Mouse (Mus musculus) ES-E14 (cell line): ENCODE measurements around the gene Olfr877. TPM values are rescaled to one million over a fixed set of nuclear protein-coding genes. Genes with fewer than 3 reads are reported as not detected.

Source experiments
- DNase-seq: peaks from one replicate; pipeline ENCODE4 v3.0.0-alpha.2; 2013; ENCODE audit warnings: low read depth, low spot score
- H3K27ac ChIP-seq: 2 replicates; pipeline ENCODE4 v1.5.1; 2012; ENCODE audit warnings: low read depth, mild to moderate bottlenecking, low read length, moderate library complexity, mixed read lengths; ENCODE audit not compliant: poor library complexity, insufficient read depth, severe bottlenecking
- H3K36me3 ChIP-seq: 2 replicates; pipeline ENCODE4 v1.6.1; 2012; ENCODE audit warnings: mild to moderate bottlenecking, low read length, moderate library complexity, mixed read lengths; ENCODE audit not compliant: control insufficient read depth, poor library complexity, insufficient read depth, severe bottlenecking
- H3K4me1 ChIP-seq, 2 experiments: fragments of 150-350 bp in 1 of 2; sonication (generic) in 1 of 2; 2 replicates each; pipeline ENCODE4 v1.6.1; 2012; ENCODE audit warnings: low read length in 2 of 2, mild to moderate bottlenecking in 1 of 2, mixed read lengths in 1 of 2; ENCODE audit not compliant: control insufficient read depth in 2 of 2, insufficient read depth in 2 of 2, poor library complexity in 1 of 2
- H3K4me3 ChIP-seq, 2 experiments: fragments of 150-350 bp in 1 of 2; sonication (generic) in 1 of 2; 2 replicates each; pipeline ENCODE4 v1.5.1; 2012; ENCODE audit warnings: low read length in 2 of 2, low read depth in 1 of 2, mild to moderate bottlenecking in 1 of 2, mixed read lengths in 1 of 2; ENCODE audit not compliant: insufficient read depth in 1 of 2, poor library complexity in 1 of 2, severe bottlenecking in 1 of 2
- H3K9ac ChIP-seq: 2 replicates; pipeline ENCODE4 v1.6.1; 2012; ENCODE audit warnings: low read depth, mild to moderate bottlenecking, low read length, mixed read lengths; ENCODE audit not compliant: poor library complexity, insufficient read depth, severe bottlenecking
- H3K9me3 ChIP-seq: fragments of 150-350 bp; sonication (generic); 2 replicates; pipeline ENCODE4 v1.6.1; 2012; ENCODE audit warnings: low read depth, mild to moderate bottlenecking, low read length; ENCODE audit not compliant: control insufficient read depth, insufficient read depth
- CHD2 ChIP-seq: IDR thresholded peaks from 2 replicates; pipeline ENCODE4 v1.6.1; 2014; ENCODE audit warnings: mild to moderate bottlenecking, low read depth, low read length, inconsistent platforms
- HCFC1 ChIP-seq: IDR thresholded peaks from 2 replicates; pipeline ENCODE4 v1.6.1; 2012; ENCODE audit warnings: low read length, inconsistent platforms, borderline replicate concordance; ENCODE audit not compliant: insufficient read depth
- MAFK ChIP-seq: IDR thresholded peaks from 2 replicates; pipeline ENCODE4 v1.6.1; 2014; ENCODE audit warnings: mild to moderate bottlenecking, low read depth, low read length, inconsistent platforms; ENCODE audit not compliant: insufficient read depth
- ZC3H11A ChIP-seq: IDR thresholded peaks from 2 replicates; pipeline ENCODE4 v1.6.1; 2012; ENCODE audit warnings: low read depth, mild to moderate bottlenecking, inconsistent platforms, low read length, borderline replicate concordance
- ZNF384 ChIP-seq: IDR thresholded peaks from 2 replicates; pipeline ENCODE4 v1.6.1; 2012; ENCODE audit warnings: low read depth, low read length, inconsistent platforms
- in situ Hi-C, 2 experiments: fragments of 600-800 bp; cut with MboI; formaldehyde crosslinking; loops; one replicate each; pipeline ENCODE4 v1.15.1; 2025; ENCODE audit warnings: low sequenced_read_pairs in 2 of 2, inconsistent platforms in 1 of 2; ENCODE audit not compliant: unreplicated experiment in 2 of 2
- total RNA-seq: library from RNA; depleted of rRNA; stranded (reverse); fragments of 300-350 nt; gene quantifications from 2 replicates; pipeline ENCODE4 v1.2.3, GENCODE M21; 2012

The Olfr877 gene
- total RNA-seq, 1 experiment: not detected

- TF ChIP-seq HCFC1 (no peak), MAFK (no peak), ZC3H11A (no peak), ZNF384 (no peak), CHD2 (no peak)
- H3K27ac ChIP-seq: no peak overlapping the region
- in situ Hi-C loops: no loop called here
- no peak overlapping the region for H3K4me3 ChIP-seq
- no peaks in the 10 kb centered on the region for H3K9me3 ChIP-seq
- H3K4me1 ChIP-seq: no peaks in the 10 kb centered on the region
- H3K36me3 ChIP-seq: no peaks in the 10 kb centered on the region
- DNase-seq: no peak
- no peak overlapping the region for H3K9ac ChIP-seq
Observed at GRCm38 (mm10) chr9:37829881-37830280, 24.2 kb upstream of the Olfr877 start.

GRCm38 (mm10) chr9:37833341-37833740 lies 20.7 kb upstream of the Olfr877 start:
- in situ Hi-C loops: no loop called here
- H3K36me3 ChIP-seq: no peaks in the 10 kb centered on the region
- DNase-seq: no peak

GRCm38 (mm10) chr9:37849267-37849666 lies 4.8 kb upstream of the Olfr877 start:
- H3K9ac ChIP-seq: no peak overlapping the region
- no peak for TF ChIP-seq HCFC1
- TF ChIP-seq ZC3H11A: no peak
- TF ChIP-seq ZNF384: no peak
- TF ChIP-seq CHD2: no peak
- no peak for TF ChIP-seq MAFK
- in situ Hi-C loops: no loop called here
- no peak for DNase-seq
- no peaks in the 10 kb centered on the region for H3K9me3 ChIP-seq
- H3K4me1 ChIP-seq: no peaks in the 10 kb centered on the region
- no peaks in the 10 kb centered on the region for H3K36me3 ChIP-seq
- H3K27ac ChIP-seq: no peak overlapping the region
- H3K4me3 ChIP-seq: no peak overlapping the region

More at GRCm38 (mm10) chr9:37833341-37833740, 20.7 kb upstream of the Olfr877 start:
- Histone ChIP-seq H3K4me3 (no peak overlapping the region), H3K9me3 (no peaks in the 10 kb centered on the region), H3K4me1 (no peaks in the 10 kb centered on the region), H3K27ac (no peak overlapping the region), H3K9ac (no peak overlapping the region)
- TF ChIP-seq MAFK (no peak), CHD2 (no peak), ZC3H11A (no peak), ZNF384 (no peak), HCFC1 (no peak)

GRCm38 (mm10) chr9:37863325-37863724 lies 9.3 kb downstream of the Olfr877 start:
- no peak for DNase-seq
- Histone ChIP-seq H3K4me1 (no peaks in the 10 kb centered on the region), H3K9me3 (no peaks in the 10 kb centered on the region), H3K27ac (no peak overlapping the region), H3K9ac (no peak overlapping the region), H3K4me3 (no peak overlapping the region), H3K36me3 (no peaks in the 10 kb centered on the region)
- TF ChIP-seq CHD2 (no peak), HCFC1 (no peak), ZNF384 (no peak), ZC3H11A (no peak), MAFK (no peak)
- in situ Hi-C loops: no loop called here

GRCm38 (mm10) chr9:37870246-37870645 lies 16.2 kb downstream of the Olfr877 start:
- Histone ChIP-seq H3K9ac (no peak overlapping the region), H3K27ac (no peak overlapping the region), H3K36me3 (no peaks in the 10 kb centered on the region), H3K4me1 (no peaks in the 10 kb centered on the region), H3K4me3 (no peak overlapping the region), H3K9me3 (no peaks in the 10 kb centered on the region)
- in situ Hi-C loops: no loop called here
- DNase-seq: no peak
- TF ChIP-seq CHD2: no peak
- TF ChIP-seq ZNF384: no peak
- TF ChIP-seq MAFK: no peak
- no peak for TF ChIP-seq HCFC1
- TF ChIP-seq ZC3H11A: no peak
